8 mouse cellular contexts compared by ENCODE assay signal in genomic region chr16:4963797-4964709, GRCm38 (mm10). TPM values are rescaled to one million over a fixed set of nuclear protein-coding genes. Genes with fewer than 3 reads are reported as not detected.
DNase-seq lines count a peak whose midpoint lies in the region; ATAC-seq lines count a peak whose summit lies in the region.

TSS of gene Anks3 (minus strand) at chr16:4964205.

- H3K36me3 ChIP-seq in heart, embryonic 14.5 days (ENCODE audit: control insufficient read depth, insufficient read depth, low read length), result peaks cover 9% of the 10 kb centered on the region; the same call in 1 of the 2 replicates
- no peaks in the 10 kb centered on the region for H3K36me3 ChIP-seq in liver, embryonic 13.5 days
- no peaks in the 10 kb centered on the region for H3K36me3 ChIP-seq in stomach, embryonic 16.5 days (ENCODE audit: control insufficient read depth, insufficient read depth, low read length)

- H3K4me3 ChIP-seq in brown adipose tissue, adult 24 weeks (ENCODE audit: insufficient read depth, low read depth, low read length), result peak within 1 kb of the TSS; percentile 69
- H3K4me3 ChIP-seq in heart, embryonic 14.5 days (ENCODE audit: control insufficient read depth in 1 of 2, insufficient read depth in 1 of 2, low read depth in 1 of 2, low read length in 2 of 2), result peak within 1 kb of the TSS; percentile 62 to 91
- H3K4me3 ChIP-seq in liver, embryonic 13.5 days (replicated peaks), result peak within 1 kb of the TSS; percentile 87
- H3K4me3 ChIP-seq in stomach, embryonic 16.5 days (replicated peaks; ENCODE audit: low read length), result peak within 1 kb of the TSS; percentile 90

- peak within 1 kb of the TSS; percentile 69 for H3K4me2 ChIP-seq in heart, embryonic 14.5 days (ENCODE audit: low read length)
- H3K4me2 ChIP-seq in liver, embryonic 13.5 days, result peak within 1 kb of the TSS; percentile 90
- H3K4me2 ChIP-seq in stomach, embryonic 16.5 days (ENCODE audit: low read depth, low read length), result peak within 1 kb of the TSS; percentile 91

- H3K27ac ChIP-seq in brown adipose tissue, adult 24 weeks (replicated peaks; ENCODE audit: low read depth, low read length), result peak within 1 kb of the TSS; percentile 46
- H3K27ac ChIP-seq in heart, embryonic 14.5 days (replicated peaks in 1 of 2; ENCODE audit: control insufficient read depth in 1 of 2, insufficient read depth in 1 of 2, low read depth in 2 of 2, low read length in 2 of 2), result peak within 1 kb of the TSS; percentile 67 to 69
- H3K27ac ChIP-seq in liver, embryonic 13.5 days, result peak within 1 kb of the TSS; percentile 89
- peak within 1 kb of the TSS; percentile 78 for H3K27ac ChIP-seq in stomach, embryonic 16.5 days (ENCODE audit: low read length)

- peak; percentile 95 for ATAC-seq in heart, embryonic 14.5 days (ENCODE audit: insufficient number of reproducible peaks, insufficient read depth, low FRiP score, low read depth)
- ATAC-seq in liver, embryonic 13.5 days (ENCODE audit: low read depth), result peak; percentile 98
- ATAC-seq in stomach, embryonic 16.5 days (ENCODE audit: insufficient read depth, low FRiP score), result peak; percentile 98

- peak within 1 kb of the TSS; percentile 77 for H3K9ac ChIP-seq in heart, embryonic 14.5 days (ENCODE audit: low read length)
- H3K9ac ChIP-seq in liver, embryonic 13.5 days, result peak within 1 kb of the TSS; percentile 90
- H3K9ac ChIP-seq in stomach, embryonic 16.5 days (ENCODE audit: low read length), result peak within 1 kb of the TSS; percentile 93

- under 1% methylated on average over 75 of the region's 76 CpGs for WGBS in heart, embryonic 14.5 days
- WGBS in liver, embryonic 13.5 days (ENCODE audit: insufficient replicate concordance), result under 1% methylated on average over 76 of the region's 76 CpGs
- under 1% methylated on average over 76 of the region's 76 CpGs for WGBS in stomach, embryonic 16.5 days

- DNase-seq in CD4-positive, CD25-positive, alpha-beta regulatory T cell, adult 2 months (ENCODE audit: low read depth, low spot score), result peak; percentile 92
- DNase-seq in fibroblast of lung, adult 2 months (ENCODE audit: low read depth), result peak; percentile 97
- peak; percentile 99 for DNase-seq in kidney, postnatal 14 days
- peak; percentile 92 for DNase-seq in liver, embryonic 13.5 days
- DNase-seq in neural tube, embryonic 10.5 days (ENCODE audit: extremely low spot score, low spot score), result peak; percentile 94

- H3K27me3 ChIP-seq in heart, embryonic 14.5 days (ENCODE audit: control insufficient read depth, insufficient read depth, low read length), result no peaks in the 10 kb centered on the region
- H3K27me3 ChIP-seq in liver, embryonic 13.5 days, result no peaks in the 10 kb centered on the region
- H3K27me3 ChIP-seq in stomach, embryonic 16.5 days (ENCODE audit: control insufficient read depth, insufficient read depth, low read length), result no peaks in the 10 kb centered on the region

- peaks cover 4% of the 10 kb centered on the region for H3K4me1 ChIP-seq in brown adipose tissue, adult 24 weeks (ENCODE audit: control insufficient read depth, insufficient read depth, insufficient read length, low read length)
- H3K4me1 ChIP-seq in heart, embryonic 14.5 days (ENCODE audit: control insufficient read depth in 2 of 2, insufficient read depth in 2 of 2, low read length in 2 of 2), result peaks cover 4 to 16% of the 10 kb centered on the region in 2 experiments; a peak in 3 of 4 replicates
- peaks cover 30% of the 10 kb centered on the region for H3K4me1 ChIP-seq in liver, embryonic 13.5 days (replicated peaks)
- H3K4me1 ChIP-seq in stomach, embryonic 16.5 days (ENCODE audit: control insufficient read depth, insufficient read depth, low read length), result peaks cover 15% of the 10 kb centered on the region

- H3K9me3 ChIP-seq in heart, embryonic 14.5 days (ENCODE audit: control insufficient read depth, low read length), result no peaks in the 10 kb centered on the region
- no peaks in the 10 kb centered on the region for H3K9me3 ChIP-seq in liver, embryonic 13.5 days (replicated peaks)
- H3K9me3 ChIP-seq in stomach, embryonic 16.5 days (replicated peaks; ENCODE audit: control insufficient read depth, low read length), result no peaks in the 10 kb centered on the region

RNA-seq across cellular contexts. Expression of gene Anks3, which starts in this region (rescaled TPM):
- polyA plus RNA-seq in brown adipose tissue, adult 24 weeks (2012; ENCODE audit: insufficient read depth, insufficient read length, missing spikeins), result 12.0 and 14.1 TPM in 2 replicates
- polyA plus RNA-seq in heart, embryonic 14.5 days (2014; fragmentation: Nextera tagmentation; extraction: Ambion mirVana), result 26.6 and 32.3 TPM in 2 replicates
- polyA plus RNA-seq in liver, embryonic 13.5 days (2015; fragmentation: Nextera tagmentation; extraction: Ambion mirVana), result 12.1 and 13.9 TPM in 2 replicates
- 48.6 and 54.3 TPM in 2 replicates for polyA plus RNA-seq in stomach, embryonic 16.5 days (2015; fragmentation: Nextera tagmentation; extraction: Ambion mirVana)

Comparison
In these comparisons a context has a peak if more than half of its experiments do, and no peak if none do; other contexts are left out.
1. Peak in every context shown above with its lines: DNase-seq, ATAC-seq, H3K4me3 ChIP-seq and H3K27ac ChIP-seq.